Mouse (Mus musculus) lung, adult 2 months (tissue): ENCODE data around the gene Prkce. TPM values are rescaled to one million over a fixed set of nuclear protein-coding genes. Genes with fewer than 3 reads are reported as not detected.

Source experiments
- DNase-seq: peaks from one replicate; pipeline ENCODE4 v3.0.0; 2022
- H3K4me1 ChIP-seq: fragments of 200-500 bp; 2 replicates; pipeline ENCODE4 v1.6.1; 2011; ENCODE audit warnings: low read length; ENCODE audit not compliant: control insufficient read depth, insufficient read depth
- H3K4me3 ChIP-seq: fragments of 200-500 bp; replicated peaks from 2 replicates; pipeline ENCODE3; 2011; ENCODE audit warnings: low read depth, mild to moderate bottlenecking, control low read depth, low read length; ENCODE audit errors: extremely low read depth
- CTCF ChIP-seq: fragments of 200-500 bp; IDR thresholded peaks from 2 replicates; pipeline ENCODE4 v1.5.1; 2011; ENCODE audit warnings: mild to moderate bottlenecking, low read length, control low read depth; ENCODE audit not compliant: insufficient read depth
- POLR2A ChIP-seq: fragments of 200-500 bp; IDR thresholded peaks from 2 replicates; pipeline ENCODE4 v1.6.1; 2011; ENCODE audit warnings: low read depth, mild to moderate bottlenecking, control low read depth, low read length, borderline replicate concordance; ENCODE audit errors: extremely low read depth
- WGBS: fragments of 180-500 bp; shearing (Covaris S2); methylation state at CpG from one replicate; pipeline ENCODE4 v1.1.7; 2018; 5-methylcytosine and 5-hydroxymethylcytosine counted together
- polyA plus RNA-seq: library from polyadenylated mRNA; depleted of rRNA; stranded (reverse); fragments of >200 nt; gene quantifications from 2 replicates; pipeline ENCODE4 v1.2.3, GENCODE M21; 2012

Gene Prkce
- polyA plus RNA-seq, 1 experiment: 13.5 TPM

- DNase-seq: no peak
- Histone ChIP-seq H3K4me3 (no peak overlapping the region), H3K4me1 (no peaks in the 10 kb centered on the region; the same call in 1 of the 2 replicates)
- WGBS: 89% methylated on average over 9 of the region's 9 CpGs
- TF ChIP-seq CTCF: no peak
- TF ChIP-seq POLR2A: no peak
These were observed 213.9 kb downstream of the Prkce start for GRCm38 (mm10) chr17:86381464-86381863.

- 25% methylated on average over 2 of the region's 2 CpGs for WGBS
- Histone ChIP-seq H3K4me3 (no peak overlapping the region), H3K4me1 (no peaks in the 10 kb centered on the region; the same call in 1 of the 2 replicates)
- TF ChIP-seq CTCF (no peak), POLR2A (no peak)
- no peak for DNase-seq
These were observed 215.3 kb downstream of the Prkce start for GRCm38 (mm10) chr17:86382885-86383284.

GRCm38 (mm10) chr17:86383699-86384572 is 216.4 kb downstream of the Prkce start:
- WGBS: 77% methylated on average over 18 of the region's 18 CpGs
- no peak for TF ChIP-seq CTCF
- TF ChIP-seq POLR2A: no peak
- DNase-seq: no peak
- H3K4me1 ChIP-seq: no peaks in the 10 kb centered on the region; the same call in 1 of the 2 replicates
- H3K4me3 ChIP-seq: no peak overlapping the region

GRCm38 (mm10) chr17:86392475-86392874 is 224.9 kb downstream of the Prkce start:
- H3K4me1 ChIP-seq: peaks cover 2% of the 10 kb centered on the region; the same call in 1 of the 2 replicates
- 89% methylated on average over 5 of the region's 5 CpGs for WGBS
- TF ChIP-seq CTCF: no peak
- TF ChIP-seq POLR2A: no peak
- no peak for DNase-seq
- H3K4me3 ChIP-seq: no peak overlapping the region

- WGBS: 96% methylated on average over 10 of the region's 10 CpGs
- TF ChIP-seq CTCF (no peak), POLR2A (no peak)
- DNase-seq: no peak
- Histone ChIP-seq H3K4me1 (peaks cover 4% of the 10 kb centered on the region), H3K4me3 (no peak overlapping the region)
These were observed 225.6 kb downstream of the Prkce start for GRCm38 (mm10) chr17:86393191-86393590.

GRCm38 (mm10) chr17:86397097-86397496 is 229.5 kb downstream of the Prkce start:
- no peak overlapping the region for H3K4me3 ChIP-seq
- no peak for TF ChIP-seq POLR2A
- peaks cover 9% of the 10 kb centered on the region for H3K4me1 ChIP-seq
- no peak for DNase-seq

- peaks cover 9% of the 10 kb centered on the region for H3K4me1 ChIP-seq
- WGBS: 68% methylated on average over 5 of the region's 5 CpGs
- no peak for DNase-seq
These were observed 230.1 kb downstream of the Prkce start for GRCm38 (mm10) chr17:86397647-86398046.

GRCm38 (mm10) chr17:86398226-86398625 is 230.6 kb downstream of the Prkce start:
- WGBS: 82% methylated on average over 1 of the region's 1 CpGs
- peaks cover 9% of the 10 kb centered on the region for H3K4me1 ChIP-seq

More at GRCm38 (mm10) chr17:86397647-86398046, 230.1 kb downstream of the Prkce start:
- H3K4me3 ChIP-seq: no peak overlapping the region
- no peak for TF ChIP-seq POLR2A
- no peak for TF ChIP-seq CTCF

GRCm38 (mm10) chr17:86400032-86400431 is 232.4 kb downstream of the Prkce start:
- no peak for TF ChIP-seq POLR2A
- TF ChIP-seq CTCF: no peak
- Histone ChIP-seq H3K4me3 (no peak overlapping the region), H3K4me1 (peaks cover 7% of the 10 kb centered on the region; the same call in 1 of the 2 replicates)
- 33% methylated on average over 4 of the region's 4 CpGs for WGBS
- DNase-seq: peak; percentile 48

More at GRCm38 (mm10) chr17:86398226-86398625, 230.6 kb downstream of the Prkce start:
- H3K4me3 ChIP-seq: no peak overlapping the region
- DNase-seq: no peak
- TF ChIP-seq POLR2A (no peak), CTCF (no peak)
